Mouse (Mus musculus) heart, embryonic 11.5 days (tissue): Measurements from ENCODE around the gene Pld1. TPM values are rescaled to one million over a fixed set of nuclear protein-coding genes. Genes with fewer than 3 reads are reported as not detected.

Experiments
- ATAC-seq: fragments of 200-750 bp; cut with Nextera tagmentation; replicated peaks from 2 replicates; pipeline ENCODE4 v1.8.0; 2017; ENCODE audit warnings: moderate library complexity; ENCODE audit not compliant: insufficient number of reproducible peaks, low FRiP score, low TSS enrichment
- H3K27ac ChIP-seq: fragments of 300-500 bp; sonication (generic); 2 replicates; pipeline ENCODE4 v1.5.1; 2014; ENCODE audit warnings: mild to moderate bottlenecking, low read depth, low read length
- H3K27me3 ChIP-seq: fragments of 300-500 bp; sonication (generic); 2 replicates; pipeline ENCODE4 v1.6.1; 2014; ENCODE audit warnings: mild to moderate bottlenecking, low read length, mixed read lengths; ENCODE audit not compliant: control insufficient read depth, insufficient read depth
- H3K36me3 ChIP-seq: fragments of 300-500 bp; sonication (generic); 2 replicates; pipeline ENCODE4 v1.6.1; 2014; ENCODE audit warnings: mild to moderate bottlenecking, low read length, moderate library complexity, mixed read lengths; ENCODE audit not compliant: control insufficient read depth, insufficient read depth
- H3K4me1 ChIP-seq: fragments of 300-500 bp; sonication (generic); 2 replicates; pipeline ENCODE4 v1.6.1; 2014; ENCODE audit warnings: low read length; ENCODE audit not compliant: control insufficient read depth, insufficient read depth
- H3K4me2 ChIP-seq: fragments of 300-500 bp; sonication (generic); 2 replicates; pipeline ENCODE4 v1.6.1; 2014; ENCODE audit warnings: mild to moderate bottlenecking, moderate library complexity
- H3K4me3 ChIP-seq: fragments of 300-500 bp; sonication (generic); 2 replicates; pipeline ENCODE4 v1.5.1; 2014; ENCODE audit warnings: low read depth, low read length
- H3K9ac ChIP-seq: fragments of 300-500 bp; sonication (generic); 2 replicates; pipeline ENCODE4 v1.6.1; 2014; ENCODE audit warnings: mild to moderate bottlenecking, low read depth, low read length, moderate library complexity
- H3K9me3 ChIP-seq: fragments of 300-500 bp; sonication (generic); replicated peaks from 2 replicates; pipeline ENCODE4 v1.6.1; 2016; ENCODE audit warnings: low read length; ENCODE audit not compliant: control insufficient read depth
- WGBS: fragments of 180-500 bp; shearing (Covaris S2); extraction: QIAGEN DNeasy Blood & Tissue Kit; methylation state at CpG from one replicate; pipeline ENCODE4 v1.1.7; 2014; ENCODE audit not compliant: insufficient replicate concordance; 5-methylcytosine and 5-hydroxymethylcytosine counted together
- polyA plus RNA-seq: library from polyadenylated mRNA; unstranded; fragments of >200 nt; fragmentation: Nextera tagmentation; extraction: Ambion mirVana; gene quantifications from 2 replicates; pipeline ENCODE4 v1.2.1, GENCODE M21; 2014

Gene Pld1
- polyA plus RNA-seq, 1 experiment from 2014 or later = 5.9 TPM

- Histone ChIP-seq H3K27ac (peak overlapping the region; percentile 29; the same call in 1 of the 2 replicates), H3K36me3 (no peaks in the 10 kb centered on the region), H3K4me3 (no peak overlapping the region), H3K9ac (no peak overlapping the region), H3K4me1 (peaks cover 19% of the 10 kb centered on the region), H3K4me2 (peak overlapping the region; percentile 12), H3K27me3 (no peaks in the 10 kb centered on the region), H3K9me3 (no peaks in the 10 kb centered on the region)
- WGBS = 39% methylated on average over 8 of the region's 8 CpGs
- no peak for ATAC-seq
Measured at GRCm38 (mm10) chr3:27987891-27988536, 49.5 kb downstream of the Pld1 start.

DNA sequence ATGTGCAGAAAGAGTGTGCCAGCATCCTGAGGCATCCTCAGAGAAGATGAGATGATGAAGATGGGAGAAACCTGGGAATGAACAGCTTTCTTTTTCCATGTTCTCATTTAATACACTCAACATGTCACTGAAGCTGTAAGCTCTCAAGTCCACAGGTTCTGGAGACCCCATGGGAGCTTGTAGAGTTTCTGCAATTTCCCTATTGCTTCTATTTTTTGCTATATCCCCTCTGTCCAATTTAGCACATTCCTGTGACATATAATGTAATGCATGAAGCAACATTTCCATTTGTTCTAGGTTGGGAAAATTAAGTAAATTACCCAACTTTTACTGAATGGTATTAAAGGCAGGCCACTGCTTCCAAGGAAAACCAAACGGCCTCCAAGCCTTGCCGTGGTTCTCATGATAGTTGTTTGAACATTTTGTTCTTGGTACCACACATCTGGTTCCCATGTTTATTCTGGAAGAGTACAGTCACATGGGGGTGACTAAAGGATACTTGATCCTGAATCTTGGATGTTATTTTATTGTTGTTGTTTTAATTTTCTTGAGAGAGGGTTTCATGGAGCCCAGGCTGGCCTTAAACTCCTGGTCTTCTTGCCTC, 52.7 kb downstream of the Pld1 start:
- WGBS = 81% methylated on average over 2 of the region's 2 CpGs
- Histone ChIP-seq H3K9me3 (no peaks in the 10 kb centered on the region), H3K4me3 (no peak overlapping the region), H3K27ac (no peak overlapping the region), H3K27me3 (no peaks in the 10 kb centered on the region), H3K9ac (no peak overlapping the region), H3K4me2 (no peak overlapping the region), H3K4me1 (peaks cover 16% of the 10 kb centered on the region), H3K36me3 (no peaks in the 10 kb centered on the region)
- ATAC-seq = no peak

DNA sequence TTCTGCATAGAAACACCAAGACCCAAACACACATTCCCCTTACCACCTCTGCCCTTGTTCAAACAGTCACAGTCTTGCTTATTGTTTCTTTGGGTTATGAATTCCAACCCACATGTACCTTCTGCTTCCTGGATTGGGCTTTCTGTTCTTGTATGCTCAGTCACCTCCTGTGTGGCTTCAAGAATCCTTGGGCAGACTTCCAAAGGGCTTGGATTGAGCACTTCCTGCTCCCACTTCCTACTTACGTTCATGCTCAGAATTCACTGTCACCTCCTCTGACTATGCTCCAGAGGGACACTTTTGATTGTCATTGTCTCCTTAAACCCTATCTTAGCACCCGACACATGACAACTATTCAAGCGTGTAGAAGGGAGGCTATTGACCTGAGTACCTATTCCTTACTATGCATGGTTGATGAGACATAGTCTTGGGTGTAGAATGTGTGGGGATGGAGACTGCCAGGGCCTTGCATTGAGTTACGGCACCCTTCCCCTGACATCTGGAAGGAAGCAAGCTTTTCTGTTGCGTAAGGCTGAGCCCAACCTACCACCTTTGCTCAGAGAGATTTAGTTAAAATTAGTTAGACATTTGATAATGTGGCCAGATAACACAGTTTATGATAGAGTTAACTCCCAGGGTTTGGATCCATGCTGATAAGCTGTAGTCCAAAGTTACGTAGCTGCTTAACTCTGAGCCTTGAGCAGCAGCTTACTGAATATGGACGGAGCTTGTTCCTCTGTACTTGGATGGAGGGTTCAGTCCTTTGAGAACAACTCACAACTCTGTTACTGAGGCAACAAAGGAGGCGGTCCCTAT, 55.9 kb downstream of the Pld1 start:
- no peak overlapping the region for H3K9ac ChIP-seq
- H3K4me3 ChIP-seq = no peak overlapping the region
- H3K9me3 ChIP-seq = no peaks in the 10 kb centered on the region
- H3K4me2 ChIP-seq = no peak overlapping the region
- WGBS = 83% methylated on average over 8 of the region's 8 CpGs
- no peak for ATAC-seq
- no peaks in the 10 kb centered on the region for H3K27me3 ChIP-seq
- H3K36me3 ChIP-seq = no peaks in the 10 kb centered on the region
- no peaks in the 10 kb centered on the region for H3K4me1 ChIP-seq
- no peak overlapping the region for H3K27ac ChIP-seq

DNA sequence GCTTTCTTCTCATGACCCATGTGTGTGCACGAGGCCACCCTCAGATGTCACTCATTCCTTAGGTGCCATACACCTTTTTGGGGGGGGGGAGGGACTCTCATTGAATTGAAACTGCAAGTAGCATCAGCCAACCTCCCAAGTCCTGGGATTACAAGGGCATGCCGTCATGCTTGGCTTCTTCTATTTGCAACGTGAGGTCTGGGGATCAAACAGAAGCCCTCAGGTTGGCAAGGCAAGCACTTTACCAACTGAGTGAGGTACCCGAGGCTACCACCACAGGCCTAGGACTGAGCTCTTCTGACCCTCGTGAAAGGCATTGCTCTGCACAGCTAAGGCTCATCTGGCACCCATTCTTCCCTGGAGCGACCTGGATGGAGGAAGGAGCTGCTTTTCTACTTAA, 65.8 kb downstream of the Pld1 start:
- no peak for ATAC-seq
- Histone ChIP-seq H3K27me3 (no peaks in the 10 kb centered on the region), H3K4me3 (no peak overlapping the region), H3K4me2 (no peak overlapping the region), H3K27ac (no peak overlapping the region), H3K36me3 (no peaks in the 10 kb centered on the region), H3K9me3 (0 out of 2 replicates have a peak, but pooled peaks cover 2% of the 10 kb centered on the region), H3K9ac (no peak overlapping the region), H3K4me1 (no peaks in the 10 kb centered on the region)
- WGBS = 79% methylated on average over 6 of the region's 6 CpGs

- ATAC-seq = no peak
- Histone ChIP-seq H3K4me3 (no peak overlapping the region), H3K4me1 (no peaks in the 10 kb centered on the region), H3K9ac (no peak overlapping the region), H3K27me3 (no peaks in the 10 kb centered on the region), H3K9me3 (no peaks in the 10 kb centered on the region), H3K36me3 (no peaks in the 10 kb centered on the region), H3K4me2 (no peak overlapping the region), H3K27ac (no peak overlapping the region)
- 82% methylated on average over 11 of the region's 11 CpGs for WGBS
Measured at GRCm38 (mm10) chr3:28007684-28008083, 69.2 kb downstream of the Pld1 start.

- H3K36me3 ChIP-seq = no peaks in the 10 kb centered on the region
- no peaks in the 10 kb centered on the region for H3K27me3 ChIP-seq
- no peaks in the 10 kb centered on the region for H3K4me1 ChIP-seq
- no peaks in the 10 kb centered on the region for H3K9me3 ChIP-seq
- no peak for ATAC-seq
- H3K4me2 ChIP-seq = no peak overlapping the region
- 66% methylated on average over 4 of the region's 4 CpGs for WGBS
- no peak overlapping the region for H3K9ac ChIP-seq
- no peak overlapping the region for H3K27ac ChIP-seq
- no peak overlapping the region for H3K4me3 ChIP-seq
Measured at GRCm38 (mm10) chr3:28008369-28008768, 69.9 kb downstream of the Pld1 start.

GRCm38 (mm10) chr3:28012177-28012576, 73.7 kb downstream of the Pld1 start:
- Histone ChIP-seq H3K4me2 (no peak overlapping the region), H3K9me3 (no peaks in the 10 kb centered on the region), H3K27me3 (no peaks in the 10 kb centered on the region), H3K4me3 (no peak overlapping the region), H3K4me1 (no peaks in the 10 kb centered on the region), H3K36me3 (no peaks in the 10 kb centered on the region), H3K27ac (no peak overlapping the region), H3K9ac (no peak overlapping the region)
- ATAC-seq = no peak
- 77% methylated on average over 7 of the region's 7 CpGs for WGBS

GRCm38 (mm10) chr3:28013441-28013840, 74.9 kb downstream of the Pld1 start:
- Histone ChIP-seq H3K27ac (no peak overlapping the region), H3K27me3 (no peaks in the 10 kb centered on the region), H3K4me2 (no peak overlapping the region), H3K9me3 (no peaks in the 10 kb centered on the region), H3K4me3 (no peak overlapping the region), H3K36me3 (no peaks in the 10 kb centered on the region), H3K4me1 (no peaks in the 10 kb centered on the region), H3K9ac (no peak overlapping the region)
- no peak for ATAC-seq
- 72% methylated on average over 6 of the region's 6 CpGs for WGBS
